Mouse (Mus musculus) heart, embryonic 15.5 days (tissue): ENCODE measurements at regions not wholly inside any gene's neighbourhood (a gene's known extent, or its start where the extent isn't known, plus 50 kb on each side); places are given as distances from the start of the nearest gene placed in this dataset.

Experiments used
- ATAC-seq: fragments of 200-750 bp; cut with Nextera tagmentation; replicated peaks from 2 replicates; pipeline ENCODE4 v1.8.0; 2017; ENCODE audit warnings: low read depth, moderate TSS enrichment; ENCODE audit not compliant: insufficient number of reproducible peaks, insufficient read depth, low FRiP score
- H3K27ac ChIP-seq: fragments of 300-500 bp; sonication (generic); 2 replicates; pipeline ENCODE4 v1.5.1; 2015; ENCODE audit warnings: mild to moderate bottlenecking, inconsistent platforms
- H3K27me3 ChIP-seq: fragments of 300-500 bp; sonication (generic); 2 replicates; pipeline ENCODE4 v1.6.1; 2015; ENCODE audit warnings: inconsistent platforms
- H3K36me3 ChIP-seq: fragments of 300-500 bp; sonication (generic); 2 replicates; pipeline ENCODE4 v1.6.1; 2015; ENCODE audit warnings: mild to moderate bottlenecking, inconsistent platforms
- H3K4me1 ChIP-seq: fragments of 300-500 bp; sonication (generic); replicated peaks from 2 replicates; pipeline ENCODE4 v1.6.1; 2015; ENCODE audit warnings: inconsistent platforms
- H3K4me2 ChIP-seq: fragments of 300-500 bp; sonication (generic); 2 replicates; pipeline ENCODE4 v1.6.1; 2015; ENCODE audit warnings: inconsistent platforms, mild to moderate bottlenecking, moderate library complexity
- H3K4me3 ChIP-seq: fragments of 300-500 bp; sonication (generic); 2 replicates; pipeline ENCODE4 v1.5.1; 2015; ENCODE audit warnings: mild to moderate bottlenecking, inconsistent platforms
- H3K9ac ChIP-seq: fragments of 300-500 bp; sonication (generic); 2 replicates; pipeline ENCODE4 v1.6.1; 2015; ENCODE audit warnings: mild to moderate bottlenecking, inconsistent platforms
- H3K9me3 ChIP-seq: fragments of 300-500 bp; sonication (generic); replicated peaks from 2 replicates; pipeline ENCODE4 v1.6.1; 2016; ENCODE audit warnings: inconsistent platforms
- WGBS: fragments of 180-500 bp; shearing (Covaris S2); methylation state at CpG from one replicate; pipeline ENCODE4 v1.1.7; 2015; ENCODE audit warnings: mixed read lengths; 5-methylcytosine and 5-hydroxymethylcytosine counted together

DNA sequence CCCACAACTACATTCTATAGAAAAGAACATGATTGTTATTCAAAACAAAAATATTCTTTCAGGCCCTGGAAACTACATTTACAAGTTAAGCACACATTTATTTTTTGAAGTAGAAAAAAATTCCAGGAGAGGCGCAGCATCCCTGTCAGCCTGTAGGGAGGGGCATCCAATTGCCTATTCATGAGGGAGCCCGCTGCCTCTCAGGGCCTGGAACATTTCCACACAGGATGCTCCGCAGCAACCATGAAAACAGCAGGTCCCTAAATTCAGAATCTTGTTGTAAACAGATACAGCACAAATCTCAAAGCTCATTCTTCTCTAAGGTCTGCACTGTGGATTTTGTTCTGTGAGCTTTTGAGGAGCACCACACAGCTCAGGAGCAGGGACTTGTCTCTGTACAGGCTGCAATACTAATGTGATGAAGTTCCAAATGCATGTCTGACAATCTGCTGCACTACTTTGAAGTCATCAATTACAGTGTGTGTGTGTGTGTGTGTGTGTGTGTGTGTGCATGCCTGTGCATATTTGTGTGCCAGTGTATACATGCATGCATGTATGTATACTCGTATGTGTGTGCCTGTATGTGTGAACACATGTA, 121.4 kb upstream of the Spaca1 start:
- Histone ChIP-seq H3K9me3 (no peaks in the 10 kb centered on the region), H3K36me3 (no peaks in the 10 kb centered on the region), H3K4me2 (no peak overlapping the region), H3K4me3 (no peak overlapping the region), H3K27me3 (no peaks in the 10 kb centered on the region), H3K27ac (no peak overlapping the region), H3K9ac (no peak overlapping the region), H3K4me1 (no peaks in the 10 kb centered on the region)
- no peak for ATAC-seq
- WGBS: 78% methylated on average over 4 of the region's 4 CpGs

DNA sequence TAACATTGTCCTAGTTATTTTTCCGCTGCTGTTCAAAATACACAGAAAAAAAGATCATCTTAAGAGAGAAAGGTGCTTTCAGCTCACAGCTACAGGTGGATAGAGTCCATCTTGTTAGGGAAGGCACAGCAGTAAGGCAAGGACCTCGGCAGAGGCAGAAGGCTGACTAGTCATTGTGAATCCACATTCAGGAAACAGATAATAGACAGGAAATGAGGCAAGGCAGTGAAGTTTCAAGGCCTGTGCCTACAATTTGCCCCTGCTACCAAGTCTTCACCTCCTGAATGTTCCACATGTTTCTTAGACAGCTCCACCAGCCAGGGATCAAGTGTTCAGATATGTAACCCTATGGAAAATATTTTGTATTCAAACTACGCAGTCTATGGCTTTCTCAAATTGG, 122.0 kb upstream of the Spaca1 start:
- Histone ChIP-seq H3K36me3 (no peaks in the 10 kb centered on the region), H3K9me3 (no peaks in the 10 kb centered on the region), H3K9ac (no peak overlapping the region), H3K4me2 (no peak overlapping the region), H3K27ac (no peak overlapping the region), H3K4me1 (no peaks in the 10 kb centered on the region), H3K4me3 (no peak overlapping the region), H3K27me3 (no peaks in the 10 kb centered on the region)
- WGBS: 67% methylated on average over 3 of the region's 3 CpGs
- ATAC-seq: no peak

DNA sequence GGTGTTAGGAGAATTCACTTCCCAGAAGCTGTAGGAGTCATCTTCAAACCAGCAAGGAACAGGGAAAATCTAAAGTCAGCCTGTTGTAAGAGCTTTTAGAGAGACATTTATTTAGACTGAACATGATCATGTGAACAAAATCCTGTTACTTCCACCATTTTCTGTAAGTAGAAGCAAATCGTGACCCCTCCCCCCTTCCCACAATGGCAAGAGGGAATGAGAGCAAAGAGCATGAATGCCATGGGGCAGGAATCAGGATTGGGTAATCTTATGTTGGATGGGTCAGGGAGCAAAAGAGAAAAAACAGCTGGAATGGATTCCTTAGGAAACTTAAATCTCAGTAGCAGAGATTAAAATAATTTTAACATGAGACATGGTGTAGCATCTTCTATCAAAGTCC, 127.4 kb upstream of the Spaca1 start:
- H3K9ac ChIP-seq: no peak overlapping the region
- H3K36me3 ChIP-seq: no peaks in the 10 kb centered on the region
- H3K4me3 ChIP-seq: no peak overlapping the region
- H3K27ac ChIP-seq: no peak overlapping the region
- H3K9me3 ChIP-seq: no peaks in the 10 kb centered on the region
- no peak overlapping the region for H3K4me2 ChIP-seq
- no peak for ATAC-seq
- no peaks in the 10 kb centered on the region for H3K27me3 ChIP-seq
- H3K4me1 ChIP-seq: no peaks in the 10 kb centered on the region
- WGBS: 76% methylated on average over 1 of the region's 1 CpGs

DNA sequence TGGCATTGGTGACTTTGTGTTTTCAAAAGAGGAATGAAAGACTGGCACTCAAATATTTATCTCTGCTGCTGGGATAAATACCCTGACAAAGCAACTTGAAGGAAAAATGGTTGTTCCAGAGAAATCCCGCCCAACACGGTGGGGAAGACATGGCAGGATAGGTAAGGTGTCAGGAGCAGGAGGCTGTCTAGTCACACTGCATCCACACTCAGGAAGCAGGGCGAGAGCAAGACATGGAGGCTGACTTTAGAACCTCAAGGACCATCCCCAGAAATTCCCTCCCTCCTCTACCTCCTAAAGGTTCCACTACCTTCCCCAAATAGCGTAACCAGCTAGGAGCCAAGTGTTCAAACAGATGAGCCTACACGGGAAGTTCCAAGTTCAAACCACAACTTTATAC, 136.5 kb upstream of the Spaca1 start:
- no peaks in the 10 kb centered on the region for H3K9me3 ChIP-seq
- H3K9ac ChIP-seq: no peak overlapping the region
- no peak overlapping the region for H3K4me3 ChIP-seq
- H3K4me1 ChIP-seq: no peaks in the 10 kb centered on the region
- ATAC-seq: no peak
- WGBS: 82% methylated on average over 5 of the region's 5 CpGs
- no peaks in the 10 kb centered on the region for H3K36me3 ChIP-seq
- H3K27me3 ChIP-seq: no peaks in the 10 kb centered on the region
- no peak overlapping the region for H3K27ac ChIP-seq
- no peak overlapping the region for H3K4me2 ChIP-seq

DNA sequence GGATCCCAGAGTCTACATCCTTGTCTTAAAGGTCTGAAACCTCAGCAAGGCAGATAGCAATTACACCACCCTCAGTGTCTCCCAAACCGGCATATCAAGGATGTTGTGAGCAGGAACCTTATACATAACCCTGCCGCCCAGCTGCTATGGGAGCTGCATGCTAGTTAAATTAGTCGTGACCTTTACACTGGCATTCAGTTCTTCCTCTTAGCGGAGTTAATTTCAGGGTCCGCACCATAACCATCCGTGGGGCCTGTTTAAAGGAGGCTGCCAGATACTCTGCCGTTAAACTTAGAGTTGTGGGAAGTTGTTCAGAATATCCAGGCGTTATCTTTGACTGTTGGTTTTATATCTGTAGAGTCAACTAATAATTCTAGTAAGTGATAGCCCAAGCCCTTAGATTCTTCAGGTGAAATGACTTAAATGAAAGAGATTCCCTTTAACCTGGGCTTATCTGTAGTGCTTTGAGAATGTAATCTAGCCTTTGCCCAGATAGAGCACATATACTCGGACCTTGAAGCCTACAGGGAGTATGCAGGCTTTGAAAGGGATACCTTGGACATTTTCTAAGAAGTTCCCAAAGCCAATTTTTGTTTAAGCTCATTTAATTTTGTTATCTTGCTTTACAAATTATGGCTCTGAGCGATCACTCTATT, 153.3 kb upstream of the Spaca1 start:
- Histone ChIP-seq H3K4me2 (no peak overlapping the region), H3K27me3 (no peaks in the 10 kb centered on the region), H3K27ac (no peak overlapping the region), H3K4me3 (no peak overlapping the region), H3K9me3 (no peaks in the 10 kb centered on the region), H3K9ac (no peak overlapping the region), H3K4me1 (no peaks in the 10 kb centered on the region), H3K36me3 (no peaks in the 10 kb centered on the region)
- 79% methylated on average over 10 of the region's 10 CpGs for WGBS
- ATAC-seq: no peak

DNA sequence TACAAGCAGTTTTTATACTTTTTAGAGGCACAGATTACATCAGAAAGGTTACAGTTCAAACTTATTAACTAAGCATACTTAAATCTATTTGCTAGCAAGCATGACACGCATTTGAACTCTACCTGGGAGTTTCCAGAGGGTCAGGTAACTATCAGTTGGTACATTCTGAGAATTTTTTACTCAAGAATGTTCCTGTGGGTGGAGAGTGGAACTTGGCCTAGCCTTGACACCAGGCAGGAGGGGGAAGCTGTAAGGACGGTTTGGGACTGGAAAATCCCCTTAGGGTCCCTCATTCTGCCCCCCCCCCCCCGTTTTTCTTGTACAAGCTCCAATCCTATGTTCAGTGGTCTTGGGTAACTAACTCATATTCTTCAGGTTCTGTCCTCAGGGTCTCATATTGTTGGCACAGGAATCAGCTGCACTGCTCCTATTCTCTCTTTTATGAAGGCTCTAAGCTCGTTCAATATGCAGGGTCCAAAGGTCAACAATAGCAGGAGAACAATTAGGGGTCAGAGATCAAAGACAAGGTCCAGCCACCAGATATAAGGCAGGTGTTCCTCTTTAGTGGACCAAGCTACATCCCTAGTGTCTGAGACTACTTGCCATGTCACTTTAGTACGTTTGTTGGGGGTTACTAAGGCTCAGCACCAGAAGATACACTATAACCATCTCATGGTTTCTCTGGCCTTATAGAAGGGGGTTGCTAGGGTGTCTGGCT, 159.3 kb upstream of the Spaca1 start:
- WGBS: 59% methylated on average over 5 of the region's 5 CpGs
- H3K4me3 ChIP-seq: no peak overlapping the region
- H3K4me2 ChIP-seq: no peak overlapping the region
- no peaks in the 10 kb centered on the region for H3K4me1 ChIP-seq
- H3K36me3 ChIP-seq: no peaks in the 10 kb centered on the region
- no peaks in the 10 kb centered on the region for H3K27me3 ChIP-seq
- no peak overlapping the region for H3K27ac ChIP-seq
- ATAC-seq: no peak
- H3K9me3 ChIP-seq: no peaks in the 10 kb centered on the region
- no peak overlapping the region for H3K9ac ChIP-seq

DNA sequence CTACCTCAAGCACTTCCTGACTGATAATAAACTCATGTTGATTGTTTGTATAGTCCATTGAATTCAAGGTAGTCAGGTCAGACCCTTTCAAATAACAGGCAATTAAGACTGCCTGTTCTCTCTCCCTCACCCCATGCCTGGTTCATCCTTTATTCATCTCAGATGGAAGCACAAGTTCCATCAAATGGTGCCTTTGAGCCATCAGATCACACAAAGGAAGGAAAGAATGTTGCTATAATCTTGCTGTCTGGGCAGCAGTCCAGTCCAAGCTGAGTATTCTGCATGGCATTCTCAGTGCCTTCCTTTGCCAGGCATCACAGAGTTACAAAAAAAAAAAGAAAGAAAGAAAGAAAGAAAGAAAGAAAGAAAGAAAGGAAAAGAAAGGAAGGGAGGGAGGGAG, 163.7 kb upstream of the Spaca1 start:
- Histone ChIP-seq H3K4me1 (no peaks in the 10 kb centered on the region), H3K27me3 (no peaks in the 10 kb centered on the region), H3K9me3 (no peaks in the 10 kb centered on the region), H3K9ac (no peak overlapping the region), H3K27ac (no peak overlapping the region), H3K36me3 (no peaks in the 10 kb centered on the region), H3K4me3 (no peak overlapping the region), H3K4me2 (no peak overlapping the region)
- no peak for ATAC-seq

DNA sequence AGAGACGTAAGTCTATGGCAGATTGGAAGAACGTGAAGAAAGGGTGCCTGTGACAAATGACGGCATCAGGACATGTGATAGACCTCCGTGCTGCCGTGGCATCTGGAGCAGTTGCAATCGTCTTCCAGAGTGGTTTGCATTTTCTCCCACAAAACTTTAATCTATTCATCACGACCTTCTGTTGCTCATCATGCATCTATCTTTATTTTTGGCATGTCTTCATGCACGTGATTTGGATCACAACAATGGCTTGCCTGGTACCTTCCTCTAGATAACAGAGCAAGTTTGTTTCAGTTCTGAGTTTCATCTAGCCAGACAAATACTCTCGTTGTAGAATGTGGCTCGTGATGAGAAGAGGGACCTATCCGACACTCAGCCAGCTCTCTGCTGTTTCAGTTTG, 164.4 kb upstream of the Spaca1 start:
- H3K9me3 ChIP-seq: no peaks in the 10 kb centered on the region
- H3K27me3 ChIP-seq: no peaks in the 10 kb centered on the region
- no peak overlapping the region for H3K4me3 ChIP-seq
- H3K4me1 ChIP-seq: no peaks in the 10 kb centered on the region
- 49% methylated on average over 11 of the region's 11 CpGs for WGBS
- ATAC-seq: no peak
- no peak overlapping the region for H3K27ac ChIP-seq
- H3K36me3 ChIP-seq: no peaks in the 10 kb centered on the region
- no peak overlapping the region for H3K9ac ChIP-seq
- H3K4me2 ChIP-seq: no peak overlapping the region

DNA sequence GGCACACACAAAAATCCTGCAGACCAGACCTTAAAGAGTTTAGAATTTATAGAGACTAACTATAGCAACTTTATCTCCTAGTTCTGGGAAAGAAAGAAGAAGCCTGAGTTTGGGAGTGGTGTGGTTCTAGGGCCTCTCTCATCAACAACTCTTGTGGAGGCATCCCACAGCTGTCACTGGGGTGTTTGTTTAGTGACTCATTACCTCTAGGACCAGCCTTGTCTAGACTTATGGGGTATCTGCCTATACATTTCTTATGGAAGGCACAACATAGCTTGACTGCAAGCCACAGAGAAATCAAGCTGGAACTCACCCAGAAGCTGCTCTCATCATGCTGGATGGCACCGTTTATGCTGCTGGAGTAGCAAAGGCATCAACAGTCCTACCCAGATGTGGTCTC, 171.9 kb upstream of the Spaca1 start:
- H3K9ac ChIP-seq: no peak overlapping the region
- ATAC-seq: no peak
- no peaks in the 10 kb centered on the region for H3K27me3 ChIP-seq
- no peaks in the 10 kb centered on the region for H3K9me3 ChIP-seq
- no peaks in the 10 kb centered on the region for H3K4me1 ChIP-seq
- H3K4me3 ChIP-seq: no peak overlapping the region
- H3K27ac ChIP-seq: no peak overlapping the region
- 74% methylated on average over 1 of the region's 1 CpGs for WGBS
- no peak overlapping the region for H3K4me2 ChIP-seq
- no peaks in the 10 kb centered on the region for H3K36me3 ChIP-seq

DNA sequence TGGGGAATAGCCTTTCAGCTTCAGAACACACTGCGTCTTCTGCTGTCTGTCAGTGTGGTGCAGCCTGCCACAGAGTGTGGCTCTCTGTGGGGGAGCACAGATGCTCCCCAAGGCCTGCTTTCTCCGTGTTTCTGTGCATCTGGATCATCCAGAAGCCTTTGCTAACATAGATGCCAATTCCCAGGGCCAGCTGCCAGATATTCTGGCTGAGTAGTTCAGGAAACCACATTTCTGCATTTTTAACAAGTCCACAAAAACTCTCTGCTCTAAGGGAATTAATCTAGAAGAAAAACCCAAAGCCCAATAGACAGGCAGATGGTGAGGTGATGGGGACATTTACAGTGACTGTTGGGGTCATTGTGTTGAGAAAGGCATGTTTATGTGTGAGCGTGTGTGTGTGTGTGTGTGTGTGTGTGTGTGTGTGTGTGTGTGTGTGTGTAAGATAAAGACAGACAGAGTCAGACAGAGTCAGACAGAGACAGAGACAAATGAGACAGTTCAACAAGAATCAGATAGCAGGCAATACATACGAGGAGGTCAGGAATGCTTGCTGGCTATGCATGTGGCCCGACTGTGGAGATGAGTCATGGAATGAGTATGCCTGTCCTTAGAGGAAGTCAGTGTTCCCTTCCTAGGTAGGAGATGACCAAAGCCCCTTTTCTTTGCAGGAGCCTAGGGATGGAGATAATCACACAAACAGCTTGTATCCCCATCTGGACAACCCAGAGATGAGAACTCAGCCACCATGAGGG, 176.3 kb upstream of the Spaca1 start:
- Histone ChIP-seq H3K4me3 (no peak overlapping the region), H3K4me1 (no peaks in the 10 kb centered on the region), H3K27me3 (no peaks in the 10 kb centered on the region), H3K9ac (no peak overlapping the region), H3K9me3 (no peaks in the 10 kb centered on the region), H3K27ac (no peak overlapping the region), H3K36me3 (no peaks in the 10 kb centered on the region), H3K4me2 (no peak overlapping the region)
- no peak for ATAC-seq
- 43% methylated on average over 5 of the region's 5 CpGs for WGBS

DNA sequence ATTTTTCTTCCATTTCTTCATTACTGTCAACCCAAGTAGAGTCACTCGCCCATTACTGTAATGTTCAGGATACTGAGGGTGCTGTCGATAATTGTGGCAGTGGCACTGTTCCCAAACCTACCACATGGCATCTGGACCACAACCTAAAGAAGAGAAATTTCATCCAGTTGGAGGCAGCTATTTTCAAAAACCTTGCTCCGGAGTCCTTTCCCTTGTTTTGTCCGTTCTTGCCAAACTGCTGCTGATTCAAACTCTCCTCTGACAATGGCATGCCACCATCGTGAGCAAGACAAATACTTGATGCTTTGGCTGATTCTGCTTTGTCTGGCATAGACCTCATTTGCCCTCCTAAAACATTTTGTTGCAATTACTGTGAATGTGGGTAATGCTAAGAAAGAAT, 176.9 kb upstream of the Spaca1 start:
- 84% methylated on average over 5 of the region's 5 CpGs for WGBS
- Histone ChIP-seq H3K27me3 (no peaks in the 10 kb centered on the region), H3K9me3 (no peaks in the 10 kb centered on the region), H3K9ac (no peak overlapping the region), H3K4me3 (no peak overlapping the region), H3K4me2 (no peak overlapping the region), H3K27ac (no peak overlapping the region), H3K4me1 (no peaks in the 10 kb centered on the region), H3K36me3 (no peaks in the 10 kb centered on the region)
- no peak for ATAC-seq
